Comparison of ENCODE assay signal across 9 mouse cellular contexts in the genomic region with DNA sequence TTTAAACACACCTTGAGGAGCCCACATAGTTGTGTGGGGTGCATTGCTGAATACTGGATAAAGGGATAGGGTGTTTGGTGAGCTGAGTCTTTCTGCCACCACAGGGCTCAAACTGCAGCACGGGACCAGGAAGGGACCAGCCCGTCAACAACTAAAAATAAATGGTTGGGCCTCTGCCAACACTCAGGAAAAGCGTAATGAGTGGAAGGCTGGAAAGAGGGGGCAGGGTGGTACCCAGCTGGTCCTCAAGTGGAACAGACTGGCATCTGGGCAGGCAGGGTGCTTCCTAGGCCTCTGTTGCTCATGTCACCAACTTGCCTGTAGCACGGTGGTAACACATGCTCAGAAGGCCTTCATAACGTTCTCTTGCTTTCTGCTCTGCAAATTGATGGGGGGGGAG. TPM values are rescaled to one million over a fixed set of nuclear protein-coding genes. Genes with fewer than 3 reads are reported as not detected.
A peak's percentile ranks its signal among the peaks of the same experiment; 100 is the strongest.
DNase-seq lines count a peak whose midpoint lies in the region; ATAC-seq and TF ChIP-seq lines count a peak whose summit lies in the region.
"Had no signal": no experiment of that assay in that cellular context is flagged by ENCODE, and none has a peak within 500 bp of the region (broad histone marks: within the 10 kb centered on the region; RNA-seq: fewer than 3 reads in every experiment).

No protein-coding gene starts in this region.

- no peaks in the 10 kb centered on the region for H3K27me3 ChIP-seq in heart, embryonic 16.5 days (ENCODE audit: control insufficient read depth, insufficient read depth, low read length)
- H3K27me3 ChIP-seq in lung, postnatal 0 days (replicated peaks; ENCODE audit: insufficient read depth, low read length), result no peaks in the 10 kb centered on the region
- H3K27me3 ChIP-seq in midbrain, postnatal 0 days (ENCODE audit: insufficient read depth, low read length), result no peaks in the 10 kb centered on the region
- H3K27me3 ChIP-seq: CH12.LX had no signal

- 21% methylated on average over 5 of the region's 5 CpGs for WGBS in heart, embryonic 16.5 days
- 27% methylated on average over 5 of the region's 5 CpGs for WGBS in lung, postnatal 0 days
- WGBS in midbrain, postnatal 0 days, result 69% methylated on average over 5 of the region's 5 CpGs

- H3K4me3 ChIP-seq in cortical plate, adult 2 months (ENCODE audit: insufficient read depth, low read length), result no peak overlapping the region
- no peak overlapping the region for H3K4me3 ChIP-seq in heart, embryonic 16.5 days (ENCODE audit: low read length)
- no peak overlapping the region for H3K4me3 ChIP-seq in lung, postnatal 0 days (ENCODE audit: low read depth, low read length)
- no peak overlapping the region for H3K4me3 ChIP-seq in midbrain, postnatal 0 days (ENCODE audit: low read depth, low read length)

- peak; percentile 75 to 76 for DNase-seq in heart, adult 18-20 months
- no peak for DNase-seq in heart, postnatal 25 days (ENCODE audit: low spot score)
- DNase-seq in lung, postnatal 0 days (ENCODE audit: low spot score), result peak; percentile 66
- DNase-seq in midbrain, postnatal 0 days (ENCODE audit: low spot score), result no peak
- no peak for DNase-seq in layer of hippocampus, postnatal 25 days (ENCODE audit: extremely low spot score in 1 of 2, low spot score in 1 of 2)

- no peaks in the 10 kb centered on the region for H3K36me3 ChIP-seq in heart, embryonic 16.5 days (ENCODE audit: control insufficient read depth, insufficient read depth)
- no peaks in the 10 kb centered on the region for H3K36me3 ChIP-seq in lung, postnatal 0 days (ENCODE audit: insufficient read depth, low read length)
- H3K36me3 ChIP-seq in midbrain, postnatal 0 days (ENCODE audit: insufficient read depth, low read length), result no peaks in the 10 kb centered on the region

- TF ChIP-seq CTCF in cortical plate, adult 2 months (IDR thresholded peaks at IDR 0.05; ENCODE audit: extremely low read depth, insufficient read depth, low read length), result no peak
- TF ChIP-seq CTCF in lung, postnatal 0 days (IDR thresholded peaks at IDR 0.05), result no peak
- TF ChIP-seq CTCF in midbrain, postnatal 0 days (IDR thresholded peaks at IDR 0.05), result no peak

- peak overlapping the region; percentile 41; the same call in 1 of the 2 replicates for H3K4me2 ChIP-seq in heart, embryonic 16.5 days (ENCODE audit: low read depth, low read length)
- H3K4me2 ChIP-seq in lung, postnatal 0 days (replicated peaks; ENCODE audit: low read depth, low read length), result no peak overlapping the region
- H3K4me2 ChIP-seq in midbrain, postnatal 0 days (ENCODE audit: low read depth, low read length, poor library complexity, severe bottlenecking), result no peak overlapping the region

- ATAC-seq in heart, embryonic 16.5 days (replicated peaks; ENCODE audit: extremely low read depth, insufficient read depth, low FRiP score), result peak; percentile 78
- ATAC-seq in lung, postnatal 0 days, result peak; percentile 59
- ATAC-seq in midbrain, postnatal 0 days (ENCODE audit: low FRiP score), result no peak
- ATAC-seq in activated CD4-positive, CD25-positive, alpha-beta regulatory T cell, adult 4 months, result no peak

- H3K4me1 ChIP-seq in cortical plate, adult 2 months (ENCODE audit: control insufficient read depth, insufficient read depth, low read length), result peaks cover 23% of the 10 kb centered on the region
- H3K4me1 ChIP-seq in heart, embryonic 16.5 days (ENCODE audit: control insufficient read depth, insufficient read depth, low read length), result peaks cover 55% of the 10 kb centered on the region
- peaks cover 19% of the 10 kb centered on the region for H3K4me1 ChIP-seq in lung, postnatal 0 days (ENCODE audit: insufficient read depth, low read depth, low read length)
- peaks cover 6% of the 10 kb centered on the region for H3K4me1 ChIP-seq in midbrain, postnatal 0 days (ENCODE audit: insufficient read depth, low read length)

- intact Hi-C loops in heart, postnatal 25 days (cut with DNase I), result no loop called here

- H3K27ac ChIP-seq in cortical plate, adult 2 months (ENCODE audit: insufficient read depth, low read length), result peak overlapping the region; percentile 43
- H3K27ac ChIP-seq in heart, embryonic 16.5 days (ENCODE audit: low read length), result peak overlapping the region; percentile 98
- H3K27ac ChIP-seq in lung, postnatal 0 days (ENCODE audit: low read length), result peak overlapping the region; percentile 67
- H3K27ac ChIP-seq in midbrain, postnatal 0 days (ENCODE audit: low read depth, low read length), result no peak overlapping the region

- no peak for TF ChIP-seq POLR2A in cortical plate, adult 2 months (IDR thresholded peaks at IDR 0.05; ENCODE audit: extremely low read depth, insufficient read depth, low read length)

- no peaks in the 10 kb centered on the region for H3K9me3 ChIP-seq in heart, embryonic 16.5 days (replicated peaks; ENCODE audit: control insufficient read depth, low read length)
- no peaks in the 10 kb centered on the region for H3K9me3 ChIP-seq in lung, postnatal 0 days (ENCODE audit: low read length)
- no peaks in the 10 kb centered on the region for H3K9me3 ChIP-seq in midbrain, postnatal 0 days (ENCODE audit: low read length)

- no peak for TF ChIP-seq EP300 in lung, postnatal 0 days (IDR thresholded peaks at IDR 0.05)

- peak overlapping the region; percentile 68 for H3K9ac ChIP-seq in heart, embryonic 16.5 days (ENCODE audit: low read length)
- no peak overlapping the region for H3K9ac ChIP-seq in lung, postnatal 0 days (replicated peaks; ENCODE audit: low read depth)
- H3K9ac ChIP-seq in midbrain, postnatal 0 days (replicated peaks; ENCODE audit: low read length, poor library complexity, severe bottlenecking), result no peak overlapping the region

RNA-seq across cellular contexts. Expression of a gene that starts 56.5 kb away (rescaled TPM):
- total RNA-seq in heart, adult 18-20 months (2021), result 10 to 100 TPM; 22.0 to 25.3 TPM
- total RNA-seq in heart, postnatal 25 days (2021), result 10 to 100 TPM; 21.9 to 23.3 TPM
- polyA plus RNA-seq in cortical plate, adult 2 months (2012; rRNA removed), result 88.0 and 90.6 TPM in 2 replicates
- polyA plus RNA-seq in heart, embryonic 16.5 days (2015; fragmentation: Nextera tagmentation; extraction: Ambion mirVana), result 28.3 and 31.6 TPM in 2 replicates
- polyA plus RNA-seq in lung, postnatal 0 days (2015; fragmentation: Nextera tagmentation; extraction: Ambion mirVana), result 59.5 and 70.3 TPM in 2 replicates
- 60.2 and 65.7 TPM in 2 replicates for total RNA-seq in midbrain, postnatal 0 days (2014; rRNA removed)
- 29.2 and 34.9 TPM in 2 replicates for polyA plus RNA-seq in midbrain, postnatal 0 days (2015; fragmentation: Nextera tagmentation; extraction: Ambion mirVana)
- 10 to 100 TPM; 32.7 to 34.1 TPM for total RNA-seq in layer of hippocampus, postnatal 25 days (2021)
- 10 to 100 TPM; 42.8 to 57.5 TPM for polyA plus RNA-seq in activated CD4-positive, CD25-positive, alpha-beta regulatory T cell, adult 4 months (2017; shearing (Covaris generic))

Comparison
In these comparisons a context has a peak if more than half of its experiments do, and no peak if none do; other contexts are left out.
1. DNase-seq: peak in heart, adult 18-20 months (2 of 2) and lung, postnatal 0 days (single experiment); none in heart, postnatal 25 days (single experiment), midbrain, postnatal 0 days (single experiment) and layer of hippocampus, postnatal 25 days (0 of 2).
2. ATAC-seq: peak in heart, embryonic 16.5 days (single experiment) and lung, postnatal 0 days (single experiment); none in midbrain, postnatal 0 days (single experiment) and activated CD4-positive, CD25-positive, alpha-beta regulatory T cell, adult 4 months (single experiment).